Mouse (Mus musculus): Measurements from ENCODE around the gene Itpk1. TPM values are rescaled to one million over a fixed set of nuclear protein-coding genes. Genes with fewer than 3 reads are reported as not detected.
A peak's percentile ranks its signal among the peaks of the same experiment; 100 is the strongest.

Itpk1 gene
- polyA plus RNA-seq, 1 experiment, result 34.2 TPM

GRCm38 (mm10) chr12:102696635-102697354 is 7.9 kb downstream of the Itpk1 start:
- Histone ChIP-seq H3K4me3 (ENCODE audit: control insufficient read depth, insufficient read depth, low read length) (no peak overlapping the region), H3K4me1 (replicated peaks; ENCODE audit: control insufficient read depth, insufficient read depth, low read length) (peaks cover 64% of the 10 kb centered on the region), H3K27me3 (ENCODE audit: control insufficient read depth, insufficient read depth, low read length) (no peaks in the 10 kb centered on the region), H3K36me3 (ENCODE audit: control insufficient read depth, insufficient read depth, low read length) (no peaks in the 10 kb centered on the region), H3K27ac (ENCODE audit: control insufficient read depth, insufficient read depth, low read length) (no peak overlapping the region)
- TF ChIP-seq POLR2A (IDR thresholded peaks at IDR 0.05; ENCODE audit: control insufficient read depth, extremely low read depth, insufficient read depth, low read length, poor library complexity), result no peak
- no peak for TF ChIP-seq CTCF (IDR thresholded peaks at IDR 0.05; ENCODE audit: borderline replicate concordance, control insufficient read depth, extremely low read depth, insufficient read depth, low read length, poor library complexity)
- WGBS, result 87% methylated on average over 14 of the region's 14 CpGs
- no peak for DNase-seq

GRCm38 (mm10) chr12:102695369-102696239 is 9.1 kb downstream of the Itpk1 start:
- Histone ChIP-seq H3K27ac (ENCODE audit: control insufficient read depth, insufficient read depth, low read length) (peak overlapping the region; percentile 25; the same call in 1 of the 2 replicates), H3K4me1 (replicated peaks; ENCODE audit: control insufficient read depth, insufficient read depth, low read length) (peaks cover 66% of the 10 kb centered on the region), H3K36me3 (ENCODE audit: control insufficient read depth, insufficient read depth, low read length) (no peaks in the 10 kb centered on the region), H3K4me3 (ENCODE audit: control insufficient read depth, insufficient read depth, low read length) (peak overlapping the region; percentile 35), H3K27me3 (ENCODE audit: control insufficient read depth, insufficient read depth, low read length) (no peaks in the 10 kb centered on the region)
- DNase-seq, result peak; percentile 57
- 17% methylated on average over 18 of the region's 18 CpGs for WGBS
- no peak for TF ChIP-seq POLR2A (IDR thresholded peaks at IDR 0.05; ENCODE audit: control insufficient read depth, extremely low read depth, insufficient read depth, low read length, poor library complexity)
- TF ChIP-seq CTCF (IDR thresholded peaks at IDR 0.05; ENCODE audit: borderline replicate concordance, control insufficient read depth, extremely low read depth, insufficient read depth, low read length, poor library complexity), result no peak

GRCm38 (mm10) chr12:102691761-102692160 is 13.0 kb downstream of the Itpk1 start:
- DNase-seq, result no peak
- no peak overlapping the region for H3K4me3 ChIP-seq (ENCODE audit: control insufficient read depth, insufficient read depth, low read length)
- no peaks in the 10 kb centered on the region for H3K27me3 ChIP-seq (ENCODE audit: control insufficient read depth, insufficient read depth, low read length)
- H3K27ac ChIP-seq (ENCODE audit: control insufficient read depth, insufficient read depth, low read length), result no peak overlapping the region
- no peaks in the 10 kb centered on the region for H3K36me3 ChIP-seq (ENCODE audit: control insufficient read depth, insufficient read depth, low read length)
- TF ChIP-seq POLR2A (IDR thresholded peaks at IDR 0.05; ENCODE audit: control insufficient read depth, extremely low read depth, insufficient read depth, low read length, poor library complexity) (no peak), CTCF (IDR thresholded peaks at IDR 0.05; ENCODE audit: borderline replicate concordance, control insufficient read depth, extremely low read depth, insufficient read depth, low read length, poor library complexity) (no peak)
- 94% methylated on average over 6 of the region's 7 CpGs for WGBS
- peaks cover 44% of the 10 kb centered on the region for H3K4me1 ChIP-seq (replicated peaks; ENCODE audit: control insufficient read depth, insufficient read depth, low read length)

- no peaks in the 10 kb centered on the region for H3K36me3 ChIP-seq (ENCODE audit: control insufficient read depth, insufficient read depth, low read length)
- no peak overlapping the region for H3K4me3 ChIP-seq (ENCODE audit: control insufficient read depth, insufficient read depth, low read length)
- H3K27me3 ChIP-seq (ENCODE audit: control insufficient read depth, insufficient read depth, low read length), result no peaks in the 10 kb centered on the region
- TF ChIP-seq POLR2A (IDR thresholded peaks at IDR 0.05; ENCODE audit: control insufficient read depth, extremely low read depth, insufficient read depth, low read length, poor library complexity) (no peak), CTCF (IDR thresholded peaks at IDR 0.05; ENCODE audit: borderline replicate concordance, control insufficient read depth, extremely low read depth, insufficient read depth, low read length, poor library complexity) (no peak)
- WGBS, result 83% methylated on average over 11 of the region's 11 CpGs
- H3K27ac ChIP-seq (ENCODE audit: control insufficient read depth, insufficient read depth, low read length), result no peak overlapping the region
- no peak for DNase-seq
- peaks cover 38% of the 10 kb centered on the region for H3K4me1 ChIP-seq (replicated peaks; ENCODE audit: control insufficient read depth, insufficient read depth, low read length)
Observed at GRCm38 (mm10) chr12:102691180-102691579, 13.6 kb downstream of the Itpk1 start.

GRCm38 (mm10) chr12:102689773-102690563 is 14.8 kb downstream of the Itpk1 start:
- no peak for TF ChIP-seq CTCF (IDR thresholded peaks at IDR 0.05; ENCODE audit: borderline replicate concordance, control insufficient read depth, extremely low read depth, insufficient read depth, low read length, poor library complexity)
- no peak; the same call in 1 of the 2 replicates for TF ChIP-seq POLR2A (IDR thresholded peaks at IDR 0.05; ENCODE audit: control insufficient read depth, extremely low read depth, insufficient read depth, low read length, poor library complexity)
- 32% methylated on average over 15 of the region's 15 CpGs for WGBS
- DNase-seq, result no peak
- Histone ChIP-seq H3K27ac (ENCODE audit: control insufficient read depth, insufficient read depth, low read length) (no peak overlapping the region), H3K27me3 (ENCODE audit: control insufficient read depth, insufficient read depth, low read length) (no peaks in the 10 kb centered on the region), H3K4me3 (ENCODE audit: control insufficient read depth, insufficient read depth, low read length) (no peak overlapping the region), H3K36me3 (ENCODE audit: control insufficient read depth, insufficient read depth, low read length) (no peaks in the 10 kb centered on the region), H3K4me1 (replicated peaks; ENCODE audit: control insufficient read depth, insufficient read depth, low read length) (peaks cover 36% of the 10 kb centered on the region)

- Histone ChIP-seq H3K27me3 (ENCODE audit: control insufficient read depth, insufficient read depth, low read length) (no peaks in the 10 kb centered on the region), H3K4me1 (replicated peaks; ENCODE audit: control insufficient read depth, insufficient read depth, low read length) (peaks cover 26% of the 10 kb centered on the region), H3K4me3 (ENCODE audit: control insufficient read depth, insufficient read depth, low read length) (no peak overlapping the region), H3K36me3 (ENCODE audit: control insufficient read depth, insufficient read depth, low read length) (no peaks in the 10 kb centered on the region), H3K27ac (ENCODE audit: control insufficient read depth, insufficient read depth, low read length) (no peak overlapping the region)
- no peak for TF ChIP-seq POLR2A (IDR thresholded peaks at IDR 0.05; ENCODE audit: control insufficient read depth, extremely low read depth, insufficient read depth, low read length, poor library complexity)
- TF ChIP-seq CTCF (IDR thresholded peaks at IDR 0.05; ENCODE audit: borderline replicate concordance, control insufficient read depth, extremely low read depth, insufficient read depth, low read length, poor library complexity), result no peak
- 90% methylated on average over 5 of the region's 5 CpGs for WGBS
- no peak for DNase-seq
Observed at GRCm38 (mm10) chr12:102686321-102686720, 18.4 kb downstream of the Itpk1 start.
